Mouse (Mus musculus) thymus, postnatal 14 days (tissue): ENCODE measurements at regions not wholly inside any gene's neighbourhood (a gene's known extent, or its start where the extent isn't known, plus 50 kb on each side); places are given as distances from the start of the nearest gene placed in this dataset.

Source experiments
- DNase-seq: peaks from one replicate; pipeline ENCODE4 v3.0.0; 2021

- DNase-seq, result no peak
These were observed 101.4 kb upstream of the Bcl6 start for GRCm38 (mm10) chr16:24089840-24090762.

- DNase-seq, result no peak
These were observed 95.3 kb upstream of the Bcl6 start for GRCm38 (mm10) chr16:24083966-24084365.

GRCm38 (mm10) chr16:24080471-24080870 lies 91.8 kb upstream of the Bcl6 start:
- DNase-seq, result no peak

GRCm38 (mm10) chr16:24078622-24079021 lies 90.0 kb upstream of the Bcl6 start:
- no peak for DNase-seq

GRCm38 (mm10) chr16:24077428-24077827 lies 88.8 kb upstream of the Bcl6 start:
- no peak for DNase-seq

GRCm38 (mm10) chr16:24076799-24077136 lies 88.1 kb upstream of the Bcl6 start:
- no peak for DNase-seq

GRCm38 (mm10) chr16:24076109-24076798 lies 87.6 kb upstream of the Bcl6 start:
- no peak for DNase-seq

GRCm38 (mm10) chr16:24073613-24074244 lies 85.1 kb upstream of the Bcl6 start:
- DNase-seq, result no peak

- peak; percentile 72 for DNase-seq
These were observed 84.4 kb upstream of the Bcl6 start for GRCm38 (mm10) chr16:24073065-24073464.

- no peak for DNase-seq
These were observed 80.8 kb upstream of the Bcl6 start for GRCm38 (mm10) chr16:24069411-24069810.

GRCm38 (mm10) chr16:24068250-24068813 lies 79.7 kb upstream of the Bcl6 start:
- DNase-seq, result no peak

- no peak for DNase-seq
These were observed 73.7 kb upstream of the Bcl6 start for GRCm38 (mm10) chr16:24062314-24062713.

GRCm38 (mm10) chr16:24061496-24061895 lies 72.8 kb upstream of the Bcl6 start:
- DNase-seq, result no peak

- DNase-seq, result no peak
These were observed 70.5 kb upstream of the Bcl6 start for GRCm38 (mm10) chr16:24059090-24059600.

- peak; percentile 24 for DNase-seq
These were observed 68.4 kb upstream of the Bcl6 start for GRCm38 (mm10) chr16:24056885-24057531.

- no peak for DNase-seq
These were observed 67.7 kb upstream of the Bcl6 start for GRCm38 (mm10) chr16:24056123-24056884.

GRCm38 (mm10) chr16:24054293-24054692 lies 65.6 kb upstream of the Bcl6 start:
- no peak for DNase-seq

GRCm38 (mm10) chr16:24053403-24053802 lies 64.8 kb upstream of the Bcl6 start:
- no peak for DNase-seq

- peak; percentile 27 for DNase-seq
These were observed 62.4 kb upstream of the Bcl6 start for GRCm38 (mm10) chr16:24050856-24051640.

GRCm38 (mm10) chr16:24043779-24044178 lies 55.1 kb upstream of the Bcl6 start:
- DNase-seq, result no peak

GRCm38 (mm10) chr16:24042977-24043376 lies 54.3 kb upstream of the Bcl6 start:
- no peak for DNase-seq
